Mouse (Mus musculus): ENCODE results near the gene Nepro. TPM values are rescaled to one million over a fixed set of nuclear protein-coding genes. Genes with fewer than 3 reads are reported as not detected.

Gene Nepro
- polyA plus RNA-seq, 1 experiment from 2014 or later, result 7.0 TPM

- Histone ChIP-seq H3K27ac (ENCODE audit: low read depth, low read length) (peak overlapping the region; percentile 47; the same call in 1 of the 2 replicates), H3K9me3 (replicated peaks; ENCODE audit: control insufficient read depth, low read length) (no peaks in the 10 kb centered on the region), H3K4me1 (ENCODE audit: control insufficient read depth, insufficient read depth, low read length) (0 out of 2 replicates have a peak, but pooled peaks cover 4% of the 10 kb centered on the region), H3K36me3 (ENCODE audit: control insufficient read depth, insufficient read depth, low read length) (no peaks in the 10 kb centered on the region), H3K27me3 (ENCODE audit: control insufficient read depth, insufficient read depth, low read length) (no peaks in the 10 kb centered on the region), H3K4me2 (no peak overlapping the region), H3K9ac (ENCODE audit: low read depth, low read length) (no peak overlapping the region), H3K4me3 (ENCODE audit: low read depth, low read length) (no peak overlapping the region)
- WGBS (ENCODE audit: insufficient replicate concordance), result 28% methylated on average over 12 of the region's 12 CpGs
- ATAC-seq (replicated peaks; ENCODE audit: insufficient number of reproducible peaks, low FRiP score, low TSS enrichment), result peak; percentile 75; the same call in 1 of the 2 replicates
Observed at GRCm38 (mm10) chr16:44695859-44696620, 28.1 kb upstream of the Nepro start.

GRCm38 (mm10) chr16:44697473-44698205 lies 26.5 kb upstream of the Nepro start:
- Histone ChIP-seq H3K27me3 (ENCODE audit: control insufficient read depth, insufficient read depth, low read length) (no peaks in the 10 kb centered on the region), H3K36me3 (ENCODE audit: control insufficient read depth, insufficient read depth, low read length) (no peaks in the 10 kb centered on the region), H3K4me1 (ENCODE audit: control insufficient read depth, insufficient read depth, low read length) (0 out of 2 replicates have a peak, but pooled peaks cover 4% of the 10 kb centered on the region), H3K4me2 (no peak overlapping the region), H3K27ac (ENCODE audit: low read depth, low read length) (no peak overlapping the region), H3K9ac (ENCODE audit: low read depth, low read length) (no peak overlapping the region), H3K9me3 (replicated peaks; ENCODE audit: control insufficient read depth, low read length) (no peaks in the 10 kb centered on the region), H3K4me3 (ENCODE audit: low read depth, low read length) (no peak overlapping the region)
- 83% methylated on average over 5 of the region's 5 CpGs for WGBS (ENCODE audit: insufficient replicate concordance)
- ATAC-seq (replicated peaks; ENCODE audit: insufficient number of reproducible peaks, low FRiP score, low TSS enrichment), result no peak

GRCm38 (mm10) chr16:44701155-44701554 lies 22.9 kb upstream of the Nepro start:
- Histone ChIP-seq H3K4me2 (no peak overlapping the region), H3K27me3 (ENCODE audit: control insufficient read depth, insufficient read depth, low read length) (no peaks in the 10 kb centered on the region), H3K9ac (ENCODE audit: low read depth, low read length) (no peak overlapping the region), H3K36me3 (ENCODE audit: control insufficient read depth, insufficient read depth, low read length) (no peaks in the 10 kb centered on the region), H3K4me1 (ENCODE audit: control insufficient read depth, insufficient read depth, low read length) (peaks cover 8% of the 10 kb centered on the region), H3K9me3 (replicated peaks; ENCODE audit: control insufficient read depth, low read length) (no peaks in the 10 kb centered on the region), H3K4me3 (ENCODE audit: low read depth, low read length) (no peak overlapping the region), H3K27ac (ENCODE audit: low read depth, low read length) (no peak overlapping the region)
- no peak for ATAC-seq (replicated peaks; ENCODE audit: insufficient number of reproducible peaks, low FRiP score, low TSS enrichment)
- 81% methylated on average over 3 of the region's 3 CpGs for WGBS (ENCODE audit: insufficient replicate concordance)

- H3K27ac ChIP-seq (ENCODE audit: low read depth, low read length), result no peak overlapping the region
Observed at GRCm38 (mm10) chr16:44702272-44702671, 21.8 kb upstream of the Nepro start.

GRCm38 (mm10) chr16:44703458-44703857 lies 20.6 kb upstream of the Nepro start:
- no peak overlapping the region for H3K4me2 ChIP-seq
- peaks cover 8% of the 10 kb centered on the region for H3K4me1 ChIP-seq (ENCODE audit: control insufficient read depth, insufficient read depth, low read length)
- no peak overlapping the region for H3K4me3 ChIP-seq (ENCODE audit: low read depth, low read length)
- H3K27me3 ChIP-seq (ENCODE audit: control insufficient read depth, insufficient read depth, low read length), result no peaks in the 10 kb centered on the region
- no peaks in the 10 kb centered on the region for H3K9me3 ChIP-seq (replicated peaks; ENCODE audit: control insufficient read depth, low read length)
- 43% methylated on average over 4 of the region's 4 CpGs for WGBS (ENCODE audit: insufficient replicate concordance)
- peak overlapping the region; percentile 29; the same call in 1 of the 2 replicates for H3K27ac ChIP-seq (ENCODE audit: low read depth, low read length)
- H3K9ac ChIP-seq (ENCODE audit: low read depth, low read length), result no peak overlapping the region
- H3K36me3 ChIP-seq (ENCODE audit: control insufficient read depth, insufficient read depth, low read length), result no peaks in the 10 kb centered on the region
- no peak for ATAC-seq (replicated peaks; ENCODE audit: insufficient number of reproducible peaks, low FRiP score, low TSS enrichment)

More at GRCm38 (mm10) chr16:44702272-44702671, 21.8 kb upstream of the Nepro start:
- ATAC-seq (replicated peaks; ENCODE audit: insufficient number of reproducible peaks, low FRiP score, low TSS enrichment), result no peak
- peaks cover 8% of the 10 kb centered on the region for H3K4me1 ChIP-seq (ENCODE audit: control insufficient read depth, insufficient read depth, low read length)
- H3K4me2 ChIP-seq, result no peak overlapping the region
- H3K9me3 ChIP-seq (replicated peaks; ENCODE audit: control insufficient read depth, low read length), result no peaks in the 10 kb centered on the region
- no peaks in the 10 kb centered on the region for H3K27me3 ChIP-seq (ENCODE audit: control insufficient read depth, insufficient read depth, low read length)
- no peak overlapping the region for H3K9ac ChIP-seq (ENCODE audit: low read depth, low read length)
- no peaks in the 10 kb centered on the region for H3K36me3 ChIP-seq (ENCODE audit: control insufficient read depth, insufficient read depth, low read length)
- WGBS (ENCODE audit: insufficient replicate concordance), result 61% methylated on average over 5 of the region's 5 CpGs
- no peak overlapping the region for H3K4me3 ChIP-seq (ENCODE audit: low read depth, low read length)

GRCm38 (mm10) chr16:44716305-44717140 lies 7.6 kb upstream of the Nepro start:
- H3K27ac ChIP-seq (ENCODE audit: low read depth, low read length), result no peak overlapping the region

GRCm38 (mm10) chr16:44717141-44717634 lies 6.9 kb upstream of the Nepro start:
- no peaks in the 10 kb centered on the region; the same call in 1 of the 2 replicates for H3K4me1 ChIP-seq (ENCODE audit: control insufficient read depth, insufficient read depth, low read length)
- no peak for ATAC-seq (replicated peaks; ENCODE audit: insufficient number of reproducible peaks, low FRiP score, low TSS enrichment)
- 0 out of 2 replicates have a peak, but pooled peaks cover 3% of the 10 kb centered on the region for H3K36me3 ChIP-seq (ENCODE audit: control insufficient read depth, insufficient read depth, low read length)
- no peak overlapping the region for H3K4me2 ChIP-seq
- H3K9ac ChIP-seq (ENCODE audit: low read depth, low read length), result no peak overlapping the region
- WGBS (ENCODE audit: insufficient replicate concordance), result 79% methylated on average over 2 of the region's 2 CpGs
- no peak overlapping the region for H3K27ac ChIP-seq (ENCODE audit: low read depth, low read length)
- H3K27me3 ChIP-seq (ENCODE audit: control insufficient read depth, insufficient read depth, low read length), result no peaks in the 10 kb centered on the region
- no peaks in the 10 kb centered on the region for H3K9me3 ChIP-seq (replicated peaks; ENCODE audit: control insufficient read depth, low read length)
- no peak overlapping the region for H3K4me3 ChIP-seq (ENCODE audit: low read depth, low read length)

More at GRCm38 (mm10) chr16:44716305-44717140, 7.6 kb upstream of the Nepro start:
- Histone ChIP-seq H3K4me2 (peak overlapping the region; percentile 27; the same call in 1 of the 2 replicates), H3K27me3 (ENCODE audit: control insufficient read depth, insufficient read depth, low read length) (no peaks in the 10 kb centered on the region), H3K4me1 (ENCODE audit: control insufficient read depth, insufficient read depth, low read length) (no peaks in the 10 kb centered on the region; the same call in 1 of the 2 replicates), H3K4me3 (ENCODE audit: low read depth, low read length) (no peak overlapping the region), H3K36me3 (ENCODE audit: control insufficient read depth, insufficient read depth, low read length) (0 out of 2 replicates have a peak, but pooled peaks cover 3% of the 10 kb centered on the region), H3K9ac (ENCODE audit: low read depth, low read length) (no peak overlapping the region), H3K9me3 (replicated peaks; ENCODE audit: control insufficient read depth, low read length) (no peaks in the 10 kb centered on the region)
- 49% methylated on average over 10 of the region's 10 CpGs for WGBS (ENCODE audit: insufficient replicate concordance)
- no peak for ATAC-seq (replicated peaks; ENCODE audit: insufficient number of reproducible peaks, low FRiP score, low TSS enrichment)

GRCm38 (mm10) chr16:44717838-44718237 lies 6.3 kb upstream of the Nepro start:
- H3K27me3 ChIP-seq (ENCODE audit: control insufficient read depth, insufficient read depth, low read length), result no peaks in the 10 kb centered on the region
- no peaks in the 10 kb centered on the region; the same call in 1 of the 2 replicates for H3K4me1 ChIP-seq (ENCODE audit: control insufficient read depth, insufficient read depth, low read length)
- H3K27ac ChIP-seq (ENCODE audit: low read depth, low read length), result no peak overlapping the region
- 0 out of 2 replicates have a peak, but pooled peaks cover 3% of the 10 kb centered on the region for H3K36me3 ChIP-seq (ENCODE audit: control insufficient read depth, insufficient read depth, low read length)
- no peak overlapping the region for H3K4me2 ChIP-seq
- no peak overlapping the region for H3K4me3 ChIP-seq (ENCODE audit: low read depth, low read length)
- no peak for ATAC-seq (replicated peaks; ENCODE audit: insufficient number of reproducible peaks, low FRiP score, low TSS enrichment)
- 70% methylated on average over 2 of the region's 2 CpGs for WGBS (ENCODE audit: insufficient replicate concordance)
- H3K9me3 ChIP-seq (replicated peaks; ENCODE audit: control insufficient read depth, low read length), result no peaks in the 10 kb centered on the region
- no peak overlapping the region for H3K9ac ChIP-seq (ENCODE audit: low read depth, low read length)

Measured in heart, embryonic 11.5 days (tissue).